Mouse (Mus musculus): ENCODE measurements around the gene Cry2.

The Cry2 gene

DNA sequence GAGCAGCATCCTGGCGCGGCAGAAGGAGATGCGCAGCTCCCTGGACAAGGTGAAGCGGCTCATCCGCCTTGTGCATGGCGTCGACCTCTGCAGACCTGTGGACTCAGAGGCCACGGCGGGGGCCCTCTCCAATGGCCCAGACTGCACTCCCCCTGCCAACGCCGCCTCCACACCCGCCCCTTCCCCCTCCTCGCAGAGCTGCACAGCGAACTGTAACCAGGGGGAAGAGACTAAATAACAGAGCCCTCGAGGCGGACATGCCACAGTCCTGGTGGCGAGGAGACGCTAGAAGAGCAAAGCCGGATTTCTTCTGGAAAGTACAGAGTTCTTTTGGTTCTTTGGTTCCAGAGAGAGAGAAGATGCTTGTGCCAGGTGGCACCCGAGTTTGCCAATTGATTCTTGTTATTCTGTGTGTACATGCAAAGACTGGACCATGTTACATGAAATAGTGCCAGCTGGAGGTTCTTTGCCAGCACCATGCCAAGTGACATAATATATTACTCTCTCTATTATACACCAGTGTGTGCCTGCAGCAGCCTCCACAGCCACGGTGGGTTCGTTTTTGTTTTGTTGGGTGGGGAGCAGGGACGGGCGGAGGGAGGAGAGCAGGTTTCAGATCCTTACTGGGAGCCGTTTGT is 73.5 kb downstream of the Cry2 start:
- in situ Hi-C loops (cut with MboI; ENCODE audit: low pct_unique_long_range_greater_than_20kb in 1 of 2, low sequenced_read_pairs in 2 of 2, unreplicated experiment in 1 of 2) = no loop called here

DNA sequence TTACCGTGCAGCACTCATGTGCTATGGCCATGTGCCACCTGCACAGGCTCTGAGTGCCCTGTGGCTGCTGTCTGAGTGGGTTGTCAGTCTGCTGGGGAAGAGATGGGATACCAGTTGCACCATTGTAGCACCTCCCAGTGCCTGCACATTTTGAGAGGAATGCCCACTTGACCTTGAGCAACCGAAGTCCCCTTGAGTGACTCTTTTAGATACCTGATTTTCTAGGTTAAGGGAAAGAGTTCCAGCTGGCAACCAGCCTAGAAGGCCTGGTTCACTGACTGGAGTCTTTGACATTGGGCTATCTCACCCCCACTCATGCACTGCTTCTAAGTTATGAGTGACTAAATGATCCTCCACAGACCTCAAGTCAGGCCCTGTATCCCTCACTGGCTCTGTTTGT is 74.5 kb downstream of the Cry2 start:
- in situ Hi-C loops (cut with MboI; ENCODE audit: low pct_unique_long_range_greater_than_20kb in 1 of 2, low sequenced_read_pairs in 2 of 2, unreplicated experiment in 1 of 2) = no loop called here

DNA sequence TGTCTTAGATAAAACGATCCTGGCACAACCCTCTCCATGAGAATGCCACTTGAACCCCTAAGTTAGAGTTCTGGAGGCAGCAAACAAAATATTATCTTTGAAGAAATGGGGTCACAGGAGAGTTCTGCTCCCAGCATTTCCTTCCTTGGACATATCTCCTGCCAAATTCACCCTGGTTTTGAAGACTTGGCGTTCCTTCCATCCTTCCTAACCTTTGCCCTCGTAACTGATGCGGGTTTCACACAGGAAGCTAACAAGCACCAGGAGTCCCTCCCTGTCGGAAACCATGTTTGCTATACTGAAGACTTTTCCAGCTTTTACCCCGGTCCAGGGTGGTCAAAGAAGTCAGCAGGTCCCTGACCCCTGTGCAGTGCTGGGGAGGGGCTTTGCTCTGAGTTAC is 79.6 kb downstream of the Cry2 start:
- in situ Hi-C loops (cut with MboI; ENCODE audit: low pct_unique_long_range_greater_than_20kb in 1 of 2, low sequenced_read_pairs in 2 of 2, unreplicated experiment in 1 of 2) = no loop called here

Data from mouse embryonic stem cell (cell line).